ENCODE assay signal across 8 mouse cellular contexts in genomic region chr13:23434426-23434825, GRCm38 (mm10). TPM values are rescaled to one million over a fixed set of nuclear protein-coding genes. Genes with fewer than 3 reads are reported as not detected.
DNase-seq lines count a peak whose midpoint lies in the region; ATAC-seq and TF ChIP-seq lines count a peak whose summit lies in the region.
"Had no signal": no experiment of that assay in that cellular context is flagged by ENCODE, and none has a peak within 500 bp of the region (broad histone marks: within the 10 kb centered on the region; RNA-seq: fewer than 3 reads in every experiment).

No protein-coding gene starts in this region.

- TF ChIP-seq POLR2A in embryonic fibroblast, embryonic 13.5 days (IDR thresholded peaks at IDR 0.05; ENCODE audit: low read depth, low read length): no peak
- no peak for TF ChIP-seq POLR2A in cerebellum, adult 2 months (IDR thresholded peaks at IDR 0.05; ENCODE audit: borderline replicate concordance, insufficient read depth, low read length)

- no peak for TF ChIP-seq CTCF in embryonic fibroblast, embryonic 13.5 days (IDR thresholded peaks at IDR 0.05; ENCODE audit: borderline replicate concordance, insufficient read depth, low read length)
- TF ChIP-seq CTCF in cerebellum, adult 2 months (IDR thresholded peaks at IDR 0.05; ENCODE audit: borderline replicate concordance, insufficient read depth, low read depth, low read length): no peak

- H3K9me3 ChIP-seq in limb, embryonic 13.5 days: no peaks in the 10 kb centered on the region

- DNase-seq in thymus, postnatal 0 days (ENCODE audit: low spot score): peak; percentile 37
- no peak for DNase-seq in thymus, postnatal 25 days
- no peak for DNase-seq in frontal cortex, postnatal 36 days (ENCODE audit: low spot score in 2 of 2)
- DNase-seq in cerebellum, adult 2 months: no peak

- peaks cover 6% of the 10 kb centered on the region; the same call in 1 of the 2 replicates for H3K4me1 ChIP-seq in embryonic fibroblast, embryonic 13.5 days (ENCODE audit: control insufficient read depth, insufficient read depth, low read length)
- H3K4me1 ChIP-seq in limb, embryonic 13.5 days: peaks cover 14% of the 10 kb centered on the region
- no peaks in the 10 kb centered on the region for H3K4me1 ChIP-seq in cerebellum, adult 2 months (ENCODE audit: control insufficient read depth, insufficient read depth, low read length)

- no peak overlapping the region for H3K9ac ChIP-seq in limb, embryonic 13.5 days

- no peak overlapping the region for H3K27ac ChIP-seq in embryonic fibroblast, embryonic 13.5 days (ENCODE audit: insufficient read depth, low read length)
- H3K27ac ChIP-seq in limb, embryonic 13.5 days: no peak overlapping the region
- H3K27ac ChIP-seq in cerebellum, adult 2 months (ENCODE audit: insufficient read depth, low read length): no peak overlapping the region

- WGBS in limb, embryonic 13.5 days: 11% methylated on average over 7 of the region's 7 CpGs
- 51% methylated on average over 7 of the region's 7 CpGs for WGBS in cerebellum, adult 2 months

- peak overlapping the region; percentile 17 for H3K4me3 ChIP-seq in embryonic fibroblast, embryonic 13.5 days (ENCODE audit: insufficient read depth, low read length)
- H3K4me3 ChIP-seq in limb, embryonic 13.5 days: peak overlapping the region; percentile 17; the same call in 1 of the 2 replicates
- H3K4me3 ChIP-seq in cerebellum, adult 2 months (replicated peaks; ENCODE audit: insufficient read depth, low read depth, low read length): no peak overlapping the region

- H3K27me3 ChIP-seq in limb, embryonic 13.5 days: no peaks in the 10 kb centered on the region
- no peaks in the 10 kb centered on the region for H3K27me3 ChIP-seq in cerebellum, adult 2 months (ENCODE audit: control insufficient read depth, insufficient read depth, low read length)

- ATAC-seq in limb, embryonic 13.5 days (ENCODE audit: low FRiP score, low read depth): no peak
- no peak for ATAC-seq in activated CD4-positive, CD25-positive, alpha-beta regulatory T cell, adult 4 months

- H3K36me3 ChIP-seq in limb, embryonic 13.5 days: no peaks in the 10 kb centered on the region

- H3K4me2 ChIP-seq in limb, embryonic 13.5 days (replicated peaks): peak overlapping the region; percentile 44

RNA-seq across cellular contexts. Expression of gene Abt1, which starts 10.8 kb away (rescaled TPM):
- polyA plus RNA-seq in thymus, postnatal 0 days (2015; fragmentation: Nextera tagmentation; extraction: Ambion mirVana): 13.8 and 15.1 TPM in 2 replicates
- polyA plus RNA-seq in embryonic fibroblast, embryonic 13.5 days (2011; ENCODE audit: insufficient read length, low read depth, missing spikeins): 4.2 and 4.7 TPM in 2 replicates
- 13.4 and 14.8 TPM in 2 replicates for polyA plus RNA-seq in limb, embryonic 13.5 days (2015; fragmentation: Nextera tagmentation; extraction: Ambion mirVana)
- polyA plus RNA-seq in activated CD4-positive, CD25-positive, alpha-beta regulatory T cell, adult 4 months (2017; shearing (Covaris generic)): 10 to 100 TPM; 10.4 to 11.1 TPM
- polyA plus RNA-seq in cerebellum, adult 2 months (2012; rRNA removed): 9.8 and 10.7 TPM in 2 replicates

RNA-seq across cellular contexts. Expression of gene Btn1a1, which starts 31.3 kb away (rescaled TPM):
- polyA plus RNA-seq in thymus, postnatal 0 days (2015; fragmentation: Nextera tagmentation; extraction: Ambion mirVana): 0.17 and 0.27 TPM in 2 replicates
- not detected in 2 replicates for polyA plus RNA-seq in embryonic fibroblast, embryonic 13.5 days (2011; ENCODE audit: insufficient read length, low read depth, missing spikeins)
- 0.19 and 0.45 TPM in 2 replicates for polyA plus RNA-seq in limb, embryonic 13.5 days (2015; fragmentation: Nextera tagmentation; extraction: Ambion mirVana)
- not detected for polyA plus RNA-seq in activated CD4-positive, CD25-positive, alpha-beta regulatory T cell, adult 4 months (2017; shearing (Covaris generic))
- 0.21 and 0.32 TPM in 2 replicates for polyA plus RNA-seq in cerebellum, adult 2 months (2012; rRNA removed)

RNA-seq across cellular contexts. Expression of gene Btn2a2, which starts 54.2 kb away (rescaled TPM):
- 0.65 and 0.85 TPM in 2 replicates for polyA plus RNA-seq in thymus, postnatal 0 days (2015; fragmentation: Nextera tagmentation; extraction: Ambion mirVana)
- not detected in 2 replicates for polyA plus RNA-seq in embryonic fibroblast, embryonic 13.5 days (2011; ENCODE audit: insufficient read length, low read depth, missing spikeins)
- polyA plus RNA-seq in limb, embryonic 13.5 days (2015; fragmentation: Nextera tagmentation; extraction: Ambion mirVana): 1.4 and 1.5 TPM in 2 replicates
- not detected for polyA plus RNA-seq in activated CD4-positive, CD25-positive, alpha-beta regulatory T cell, adult 4 months (2017; shearing (Covaris generic))
- polyA plus RNA-seq in cerebellum, adult 2 months (2012; rRNA removed): 0.20 and 0.21 TPM in 2 replicates
- polyA plus RNA-seq: spleen, adult 2 months had no signal
